Mouse (Mus musculus): ENCODE data around the gene Col2a1. TPM values are rescaled to one million over a fixed set of nuclear protein-coding genes. Genes with fewer than 3 reads are reported as not detected.

Col2a1 gene
- polyA plus RNA-seq, 1 experiment from 2014 or later = 61.9 TPM

DNA sequence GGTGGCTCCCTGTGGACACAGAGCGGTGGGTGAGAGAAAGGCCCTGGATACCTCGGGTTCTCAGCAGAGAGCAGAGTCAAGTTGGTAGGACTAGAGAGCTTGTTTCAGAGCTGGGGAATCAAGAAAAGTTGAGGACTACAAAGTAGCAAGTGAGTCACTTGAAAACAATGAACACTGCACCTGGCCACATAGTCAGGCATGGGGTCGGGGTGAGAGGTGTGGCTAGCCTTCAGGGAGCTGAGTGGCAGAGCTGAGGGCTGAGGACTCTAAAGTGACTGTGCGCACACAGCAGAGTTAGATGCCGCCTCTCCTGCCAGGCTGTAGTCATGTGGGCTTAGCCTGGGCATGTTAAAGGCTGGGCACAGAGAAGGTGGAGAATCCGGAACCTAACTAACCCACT is 22.9 kb downstream of the Col2a1 start:
- no peak for ATAC-seq (replicated peaks; ENCODE audit: insufficient number of reproducible peaks, low FRiP score, low TSS enrichment)
- WGBS (ENCODE audit: insufficient replicate concordance) = 76% methylated on average over 6 of the region's 6 CpGs
- Histone ChIP-seq H3K4me1 (ENCODE audit: control insufficient read depth, insufficient read depth, low read length) (no peaks in the 10 kb centered on the region), H3K4me2 (no peak overlapping the region), H3K27me3 (ENCODE audit: control insufficient read depth, insufficient read depth, low read length) (no peaks in the 10 kb centered on the region), H3K9me3 (replicated peaks; ENCODE audit: control insufficient read depth, low read length) (0 out of 2 replicates have a peak, but pooled peaks cover 3% of the 10 kb centered on the region), H3K36me3 (ENCODE audit: control insufficient read depth, insufficient read depth, low read length) (peaks cover 26% of the 10 kb centered on the region), H3K4me3 (ENCODE audit: low read depth, low read length) (no peak overlapping the region), H3K27ac (ENCODE audit: low read depth, low read length) (no peak overlapping the region), H3K9ac (ENCODE audit: low read depth, low read length) (no peak overlapping the region)

DNA sequence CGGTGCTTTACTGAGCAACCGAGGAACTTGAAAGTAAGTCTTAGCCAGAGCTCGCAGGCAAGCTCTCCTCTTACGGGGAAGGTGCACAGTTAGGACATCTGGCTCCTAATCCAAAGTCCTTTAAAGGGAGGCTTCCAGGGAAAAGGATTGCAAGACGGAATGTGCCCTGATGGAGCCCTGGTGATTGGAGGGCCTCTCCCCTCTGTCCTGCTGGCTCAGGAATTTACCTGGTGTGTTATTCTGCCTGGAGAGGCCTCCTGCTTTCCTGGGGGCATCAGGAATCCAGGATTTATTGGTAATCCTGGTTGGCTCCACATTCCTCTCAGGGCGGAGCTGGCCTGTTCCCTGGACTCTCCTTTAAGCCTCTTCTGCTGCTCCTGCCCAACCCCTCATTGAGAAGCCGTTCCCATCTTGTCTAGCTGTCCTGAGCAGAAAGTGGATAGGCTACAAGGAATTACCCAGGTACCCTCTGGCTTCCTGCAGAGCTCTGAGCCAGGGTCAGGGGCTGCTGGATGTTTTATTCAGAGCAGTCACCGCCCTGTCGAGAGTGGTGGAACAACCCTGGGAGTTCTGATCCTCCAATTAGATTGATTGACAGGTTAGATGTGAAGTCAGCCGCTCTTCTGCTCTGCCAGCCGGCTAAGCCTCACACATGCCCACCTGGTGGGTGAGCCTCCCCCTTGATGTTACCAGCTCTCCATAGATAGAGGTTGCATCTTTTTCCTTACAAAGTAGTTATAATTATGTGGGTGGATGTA is 31.1 kb downstream of the Col2a1 start:
- H3K27me3 ChIP-seq (ENCODE audit: control insufficient read depth, insufficient read depth, low read length) = no peaks in the 10 kb centered on the region
- H3K4me1 ChIP-seq (ENCODE audit: control insufficient read depth, insufficient read depth, low read length) = peaks cover 5% of the 10 kb centered on the region; the same call in 1 of the 2 replicates
- H3K9me3 ChIP-seq (replicated peaks; ENCODE audit: control insufficient read depth, low read length) = 0 out of 2 replicates have a peak, but pooled peaks cover under 1% of the 10 kb centered on the region
- WGBS (ENCODE audit: insufficient replicate concordance) = 40% methylated on average over 11 of the region's 11 CpGs
- H3K4me2 ChIP-seq = no peak overlapping the region
- H3K27ac ChIP-seq (ENCODE audit: low read depth, low read length) = no peak overlapping the region; the same call in 1 of the 2 replicates
- no peak for ATAC-seq (replicated peaks; ENCODE audit: insufficient number of reproducible peaks, low FRiP score, low TSS enrichment)
- no peak overlapping the region for H3K4me3 ChIP-seq (ENCODE audit: low read depth, low read length)
- H3K36me3 ChIP-seq (ENCODE audit: control insufficient read depth, insufficient read depth, low read length) = peaks cover 11% of the 10 kb centered on the region
- 0 out of 2 replicates have a peak overlapping the region, but pooled peaks have one; percentile 34 for H3K9ac ChIP-seq (ENCODE audit: low read depth, low read length)

DNA sequence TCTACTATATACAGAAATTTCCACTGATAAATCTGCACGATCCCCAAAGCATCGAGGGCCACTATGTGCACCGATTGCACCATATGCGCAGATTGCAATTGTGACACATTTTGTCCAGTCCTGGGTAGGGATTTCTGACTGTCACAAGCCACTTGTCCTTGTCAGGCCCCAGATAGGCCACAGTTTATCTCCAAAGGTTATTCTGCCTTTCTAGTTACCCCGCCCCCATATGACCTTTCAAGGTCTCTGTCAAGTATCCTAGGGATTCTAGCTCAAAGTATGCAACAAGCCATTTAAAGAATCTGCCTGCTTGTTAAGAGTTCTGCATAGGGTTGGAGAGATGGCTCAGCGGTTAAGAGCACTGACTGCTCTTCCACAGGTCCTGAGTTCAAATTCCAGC is 31.9 kb downstream of the Col2a1 start:
- no peak for ATAC-seq (replicated peaks; ENCODE audit: insufficient number of reproducible peaks, low FRiP score, low TSS enrichment)
- 59% methylated on average over 6 of the region's 6 CpGs for WGBS (ENCODE audit: insufficient replicate concordance)
- Histone ChIP-seq H3K36me3 (ENCODE audit: control insufficient read depth, insufficient read depth, low read length) (peaks cover 3% of the 10 kb centered on the region; the same call in 1 of the 2 replicates), H3K9ac (ENCODE audit: low read depth, low read length) (no peak overlapping the region), H3K9me3 (replicated peaks; ENCODE audit: control insufficient read depth, low read length) (no peaks in the 10 kb centered on the region), H3K4me3 (ENCODE audit: low read depth, low read length) (no peak overlapping the region), H3K4me1 (ENCODE audit: control insufficient read depth, insufficient read depth, low read length) (peaks cover 5% of the 10 kb centered on the region; the same call in 1 of the 2 replicates), H3K27ac (ENCODE audit: low read depth, low read length) (peak overlapping the region; percentile 29; the same call in 1 of the 2 replicates), H3K4me2 (no peak overlapping the region), H3K27me3 (ENCODE audit: control insufficient read depth, insufficient read depth, low read length) (no peaks in the 10 kb centered on the region)

- no peak overlapping the region for H3K4me3 ChIP-seq (ENCODE audit: low read depth, low read length)
- H3K36me3 ChIP-seq (ENCODE audit: control insufficient read depth, insufficient read depth, low read length) = no peaks in the 10 kb centered on the region
- no peak overlapping the region for H3K4me2 ChIP-seq
- no peak overlapping the region for H3K27ac ChIP-seq (ENCODE audit: low read depth, low read length)
- H3K9me3 ChIP-seq (replicated peaks; ENCODE audit: control insufficient read depth, low read length) = no peaks in the 10 kb centered on the region
- no peaks in the 10 kb centered on the region for H3K27me3 ChIP-seq (ENCODE audit: control insufficient read depth, insufficient read depth, low read length)
- peaks cover 5% of the 10 kb centered on the region; the same call in 1 of the 2 replicates for H3K4me1 ChIP-seq (ENCODE audit: control insufficient read depth, insufficient read depth, low read length)
- H3K9ac ChIP-seq (ENCODE audit: low read depth, low read length) = no peak overlapping the region
- no peak for ATAC-seq (replicated peaks; ENCODE audit: insufficient number of reproducible peaks, low FRiP score, low TSS enrichment)
- 32% methylated on average over 6 of the region's 6 CpGs for WGBS (ENCODE audit: insufficient replicate concordance)
These were observed 34.2 kb downstream of the Col2a1 start for GRCm38 (mm10) chr15:97970299-97970698.

GRCm38 (mm10) chr15:97965311-97966045 is 39.0 kb downstream of the Col2a1 start:
- Histone ChIP-seq H3K36me3 (ENCODE audit: control insufficient read depth, insufficient read depth, low read length) (no peaks in the 10 kb centered on the region), H3K27me3 (ENCODE audit: control insufficient read depth, insufficient read depth, low read length) (no peaks in the 10 kb centered on the region), H3K9me3 (replicated peaks; ENCODE audit: control insufficient read depth, low read length) (no peaks in the 10 kb centered on the region), H3K4me3 (ENCODE audit: low read depth, low read length) (no peak overlapping the region), H3K4me1 (ENCODE audit: control insufficient read depth, insufficient read depth, low read length) (peaks cover 4% of the 10 kb centered on the region; the same call in 1 of the 2 replicates), H3K27ac (ENCODE audit: low read depth, low read length) (no peak overlapping the region), H3K9ac (ENCODE audit: low read depth, low read length) (no peak overlapping the region), H3K4me2 (no peak overlapping the region)
- WGBS (ENCODE audit: insufficient replicate concordance) = 48% methylated on average over 17 of the region's 17 CpGs
- no peak for ATAC-seq (replicated peaks; ENCODE audit: insufficient number of reproducible peaks, low FRiP score, low TSS enrichment)

DNA sequence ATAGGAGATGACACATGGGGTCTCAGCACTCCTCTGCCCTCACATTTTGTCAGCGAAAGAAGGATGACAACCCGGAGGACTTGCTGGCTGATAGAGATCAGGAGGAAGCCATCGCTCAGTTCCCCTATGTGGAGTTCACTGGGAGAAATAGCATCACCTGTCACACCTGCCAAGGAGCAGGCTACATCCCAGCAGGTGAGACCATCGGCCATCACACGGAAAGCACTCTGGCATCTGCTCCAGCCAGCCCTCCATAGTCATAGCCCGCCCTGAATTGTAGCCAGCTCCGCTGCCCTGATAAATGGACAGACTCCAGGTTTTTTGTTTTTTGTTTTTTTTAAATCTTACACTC is 39.7 kb downstream of the Col2a1 start:
- 21% methylated on average over 7 of the region's 7 CpGs for WGBS (ENCODE audit: insufficient replicate concordance)
- H3K27ac ChIP-seq (ENCODE audit: low read depth, low read length) = no peak overlapping the region
- H3K4me3 ChIP-seq (ENCODE audit: low read depth, low read length) = peak overlapping the region; percentile 67
- H3K27me3 ChIP-seq (ENCODE audit: control insufficient read depth, insufficient read depth, low read length) = no peaks in the 10 kb centered on the region
- 0 out of 2 replicates have a peak, but pooled peaks have one; percentile 46 for ATAC-seq (replicated peaks; ENCODE audit: insufficient number of reproducible peaks, low FRiP score, low TSS enrichment)
- H3K4me2 ChIP-seq = peak overlapping the region; percentile 91
- H3K9ac ChIP-seq (ENCODE audit: low read depth, low read length) = peak overlapping the region; percentile 86
- H3K9me3 ChIP-seq (replicated peaks; ENCODE audit: control insufficient read depth, low read length) = no peaks in the 10 kb centered on the region
- H3K36me3 ChIP-seq (ENCODE audit: control insufficient read depth, insufficient read depth, low read length) = no peaks in the 10 kb centered on the region
- peaks cover 4% of the 10 kb centered on the region; the same call in 1 of the 2 replicates for H3K4me1 ChIP-seq (ENCODE audit: control insufficient read depth, insufficient read depth, low read length)

DNA sequence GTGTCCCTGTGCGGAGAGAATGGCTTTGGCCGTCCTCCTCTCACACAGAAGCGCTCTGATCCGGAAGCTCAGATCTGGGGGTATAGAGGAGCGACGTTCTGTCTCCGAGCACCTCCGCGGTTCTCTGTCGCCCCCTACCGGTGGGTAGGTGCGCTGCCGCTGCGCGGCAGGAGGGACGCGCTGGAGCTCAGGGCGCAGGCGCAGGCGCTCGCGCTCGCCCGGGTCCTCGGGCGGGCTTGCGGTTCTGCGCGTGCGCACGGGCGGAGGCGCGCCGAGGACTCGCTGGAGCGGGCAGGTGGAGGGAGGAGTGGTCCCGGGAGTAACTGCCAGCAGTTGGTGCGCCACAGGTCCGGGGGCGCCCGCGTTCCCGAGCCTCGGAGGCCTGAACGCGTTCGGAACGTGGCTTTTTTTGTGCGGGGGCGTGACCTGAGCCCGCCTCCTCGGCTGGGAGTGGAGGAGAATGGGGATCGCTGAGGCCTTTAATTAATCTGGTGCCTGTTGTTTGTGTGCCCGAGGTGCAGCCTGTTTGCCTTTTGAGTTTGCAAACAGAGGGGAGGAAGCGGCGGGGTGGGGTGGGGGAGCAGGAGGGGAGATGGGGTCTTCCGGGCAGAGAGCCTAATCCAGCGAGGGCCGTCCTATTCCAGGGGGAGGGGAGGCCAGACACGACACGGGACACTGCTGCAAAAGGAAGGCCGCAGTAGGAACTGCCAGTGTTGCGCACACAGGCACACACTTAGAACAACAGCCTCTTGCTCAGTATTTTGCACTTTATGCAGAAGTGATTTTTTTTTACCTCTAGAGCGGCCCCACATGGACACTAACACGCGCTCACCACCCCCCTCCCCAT is 40.3 kb downstream of the Col2a1 start, which contains the start of gene Tmem106c:
Gene Tmem106c (plus strand): TSS at position 212 of the 847 bp plus-strand sequence.
- H3K4me1 ChIP-seq (ENCODE audit: control insufficient read depth, insufficient read depth, low read length) = peaks cover 4% of the 10 kb centered on the region; the same call in 1 of the 2 replicates
- peak within 1 kb of the TSS; percentile 86 for H3K9ac ChIP-seq (ENCODE audit: low read depth, low read length)
- no peaks in the 10 kb centered on the region for H3K9me3 ChIP-seq (replicated peaks; ENCODE audit: control insufficient read depth, low read length)
- peak within 1 kb of the TSS; percentile 46; the same call in 1 of the 2 replicates for H3K27ac ChIP-seq (ENCODE audit: low read depth, low read length)
- no peaks in the 10 kb centered on the region for H3K36me3 ChIP-seq (ENCODE audit: control insufficient read depth, insufficient read depth, low read length)
- H3K27me3 ChIP-seq (ENCODE audit: control insufficient read depth, insufficient read depth, low read length) = no peaks in the 10 kb centered on the region
- peak within 1 kb of the TSS; percentile 91 for H3K4me2 ChIP-seq
- H3K4me3 ChIP-seq (ENCODE audit: low read depth, low read length) = peak within 1 kb of the TSS; percentile 67
- ATAC-seq (replicated peaks; ENCODE audit: insufficient number of reproducible peaks, low FRiP score, low TSS enrichment) = peak; percentile 91
- WGBS (ENCODE audit: insufficient replicate concordance) = under 1% methylated on average over 67 of the region's 67 CpGs

All from heart, embryonic 11.5 days (tissue).